In the genomic region with DNA sequence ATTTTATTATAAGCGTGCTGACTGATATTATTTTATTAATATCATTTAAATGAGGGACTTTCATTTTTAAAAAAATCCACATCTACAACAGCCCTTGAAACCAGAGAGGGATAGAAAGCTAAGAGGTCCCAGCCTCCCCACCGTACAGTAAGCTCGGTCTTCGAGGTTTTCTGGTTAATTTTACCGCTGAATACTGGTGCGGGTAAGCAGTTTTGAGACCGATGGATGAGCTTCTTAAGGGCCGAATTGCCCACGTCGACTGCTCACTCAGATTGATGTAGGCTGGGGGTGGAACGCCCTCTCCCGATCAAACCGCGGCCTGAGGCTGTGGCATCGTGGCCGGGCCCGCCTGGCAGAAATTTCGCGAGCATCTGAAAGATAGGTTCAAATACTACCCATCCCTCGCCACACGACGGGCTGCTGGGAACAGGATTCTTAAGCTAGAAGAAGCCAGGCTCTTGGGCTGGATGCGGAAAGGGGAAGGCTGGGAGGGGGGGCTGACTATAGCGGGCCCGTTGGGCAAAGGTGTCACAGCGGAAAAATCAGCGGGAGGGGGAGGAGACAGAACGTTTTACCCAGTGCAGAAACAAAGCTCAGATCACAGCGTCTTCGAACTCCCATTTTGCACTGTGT, we compare ENCODE assay signal across 9 mouse cellular contexts. TPM values are rescaled to one million over a fixed set of nuclear protein-coding genes. Genes with fewer than 3 reads are reported as not detected.
DNase-seq lines count a peak whose midpoint lies in the region; ATAC-seq and TF ChIP-seq lines count a peak whose summit lies in the region.
"Had no signal": no experiment of that assay in that cellular context is flagged by ENCODE, and none has a peak within 500 bp of the region (broad histone marks: within the 10 kb centered on the region; RNA-seq: fewer than 3 reads in every experiment).

No protein-coding gene starts in this region.

- no peak for TF ChIP-seq POLR2A in kidney, adult 2 months (IDR thresholded peaks at IDR 0.05; ENCODE audit: low read depth, low read length)
- no peak for TF ChIP-seq POLR2A in cerebellum, adult 2 months (IDR thresholded peaks at IDR 0.05; ENCODE audit: borderline replicate concordance, insufficient read depth, low read length)

- no peaks in the 10 kb centered on the region for H3K27me3 ChIP-seq in kidney, adult 2 months (replicated peaks; ENCODE audit: control insufficient read depth, insufficient read depth, low read length)
- no peaks in the 10 kb centered on the region for H3K27me3 ChIP-seq in cerebellum, adult 2 months (ENCODE audit: control insufficient read depth, insufficient read depth, low read length)
- H3K27me3 ChIP-seq in forebrain, embryonic 15.5 days = no peaks in the 10 kb centered on the region
- peaks cover 91% of the 10 kb centered on the region for H3K27me3 ChIP-seq in midbrain, embryonic 10.5 days (ENCODE audit: low read depth, poor library complexity, severe bottlenecking)

- DNase-seq in kidney, adult 2 months = peak; percentile 38
- no peak for DNase-seq in kidney, adult 9 months
- peak; percentile 60 to 68 for DNase-seq in cerebellum, adult 2 months
- peak; percentile 35 for DNase-seq in midbrain, embryonic 10.5 days (ENCODE audit: low spot score)
- DNase-seq in yolk sac, embryonic 10.5 days (ENCODE audit: low spot score) = no peak
- no peak for DNase-seq in natural killer cell, adult 2 months (ENCODE audit: low spot score in 2 of 2)
- DNase-seq in frontal cortex, postnatal 10 days (ENCODE audit: low spot score in 2 of 2) = no peak

- H3K9ac ChIP-seq in forebrain, embryonic 15.5 days (replicated peaks) = peak overlapping the region; percentile 92

- no peaks in the 10 kb centered on the region for H3K9me3 ChIP-seq in forebrain, embryonic 15.5 days
- no peaks in the 10 kb centered on the region for H3K9me3 ChIP-seq in midbrain, embryonic 10.5 days (replicated peaks)

- H3K36me3 ChIP-seq in kidney, adult 2 months (ENCODE audit: control insufficient read depth, insufficient read depth, low read length) = no peaks in the 10 kb centered on the region
- H3K36me3 ChIP-seq in forebrain, embryonic 15.5 days = no peaks in the 10 kb centered on the region
- no peaks in the 10 kb centered on the region for H3K36me3 ChIP-seq in midbrain, embryonic 10.5 days

- H3K4me2 ChIP-seq in forebrain, embryonic 15.5 days (replicated peaks) = peak overlapping the region; percentile 80

- peaks cover 36% of the 10 kb centered on the region for H3K4me1 ChIP-seq in kidney, adult 2 months (ENCODE audit: control insufficient read depth, insufficient read depth, low read length)
- peaks cover 27% of the 10 kb centered on the region for H3K4me1 ChIP-seq in cerebellum, adult 2 months (ENCODE audit: control insufficient read depth, insufficient read depth, low read length)
- H3K4me1 ChIP-seq in forebrain, embryonic 15.5 days = peaks cover 60% of the 10 kb centered on the region
- H3K4me1 ChIP-seq in midbrain, embryonic 10.5 days = peaks cover 59% of the 10 kb centered on the region

- no peak overlapping the region for H3K4me3 ChIP-seq in kidney, adult 2 months (ENCODE audit: insufficient read depth, low read depth, low read length)
- peak overlapping the region; percentile 62 for H3K4me3 ChIP-seq in cerebellum, adult 2 months (replicated peaks; ENCODE audit: insufficient read depth, low read depth, low read length)
- peak overlapping the region; percentile 72 for H3K4me3 ChIP-seq in forebrain, embryonic 15.5 days
- peak overlapping the region; percentile 73 for H3K4me3 ChIP-seq in midbrain, embryonic 10.5 days

- no peak overlapping the region; the same call in 1 of the 2 replicates for H3K27ac ChIP-seq in kidney, adult 2 months (ENCODE audit: insufficient read depth, low read depth, low read length)
- H3K27ac ChIP-seq in cerebellum, adult 2 months (ENCODE audit: insufficient read depth, low read length) = peak overlapping the region; percentile 14
- H3K27ac ChIP-seq in forebrain, embryonic 15.5 days (replicated peaks) = peak overlapping the region; percentile 97
- no peak overlapping the region for H3K27ac ChIP-seq in midbrain, embryonic 10.5 days (replicated peaks)

- no peak for TF ChIP-seq CTCF in kidney, adult 2 months (conservative IDR thresholded peaks at IDR 0.05; ENCODE audit: insufficient read depth, insufficient read length, low read depth, low read length)
- TF ChIP-seq CTCF in cerebellum, adult 2 months (IDR thresholded peaks at IDR 0.05; ENCODE audit: borderline replicate concordance, insufficient read depth, low read depth, low read length) = no peak

- ATAC-seq in forebrain, embryonic 15.5 days (replicated peaks) = no peak

- 27% methylated on average over 30 of the region's 30 CpGs for WGBS in kidney, adult 2 months
- 2% methylated on average over 30 of the region's 30 CpGs for WGBS in cerebellum, adult 2 months
- 1% methylated on average over 30 of the region's 30 CpGs for WGBS in forebrain, embryonic 15.5 days
- WGBS in midbrain, embryonic 10.5 days = 3% methylated on average over 30 of the region's 30 CpGs

RNA-seq across cellular contexts. Expression of a gene that starts 2.5 kb away (rescaled TPM):
- 49.8 and 53.4 TPM in 2 replicates for polyA plus RNA-seq in kidney, adult 2 months (2012; rRNA removed)
- polyA plus RNA-seq in cerebellum, adult 2 months (2012; rRNA removed) = 273 and 275 TPM in 2 replicates
- polyA plus RNA-seq in forebrain, embryonic 15.5 days (2015; fragmentation: Nextera tagmentation; extraction: Ambion mirVana) = 672 and 718 TPM in 2 replicates
- polyA plus RNA-seq in midbrain, embryonic 10.5 days (2016; fragmentation: Nextera tagmentation; extraction: Ambion mirVana) = 23.7 and 47.2 TPM in 2 replicates

RNA-seq across cellular contexts. Expression of a gene that starts 47.6 kb away (rescaled TPM):
- polyA plus RNA-seq in kidney, adult 2 months (2012; rRNA removed) = 0.08 and 0.26 TPM in 2 replicates
- not detected in 2 replicates for polyA plus RNA-seq in cerebellum, adult 2 months (2012; rRNA removed)
- polyA plus RNA-seq in forebrain, embryonic 15.5 days (2015; fragmentation: Nextera tagmentation; extraction: Ambion mirVana) = not detected in 2 replicates
- polyA plus RNA-seq in midbrain, embryonic 10.5 days (2016; fragmentation: Nextera tagmentation; extraction: Ambion mirVana) = not detected in 2 replicates
- polyA plus RNA-seq: heart, embryonic 16.5 days had no signal

Comparison
In these comparisons a context has a peak if more than half of its experiments do, and no peak if none do; other contexts are left out.
1. DNase-seq: peak in kidney, adult 2 months (single experiment), cerebellum, adult 2 months (2 of 2) and midbrain, embryonic 10.5 days (single experiment); none in kidney, adult 9 months (single experiment), yolk sac, embryonic 10.5 days (single experiment), natural killer cell, adult 2 months (0 of 2) and frontal cortex, postnatal 10 days (0 of 2).
2. H3K27ac ChIP-seq: peak in cerebellum, adult 2 months (single experiment) and forebrain, embryonic 15.5 days (single experiment); none in kidney, adult 2 months (single experiment) and midbrain, embryonic 10.5 days (single experiment).